Mouse (Mus musculus) MEL (cell line): Measurements from ENCODE around the gene Cyb5r1. TPM values are rescaled to one million over a fixed set of nuclear protein-coding genes. Genes with fewer than 3 reads are reported as not detected.

ENCODE experiments used
- DNase-seq: peaks from one replicate; pipeline ENCODE4 v3.0.0; 2011; ENCODE audit warnings: low read depth, low spot score
- H3K27ac ChIP-seq: 2 replicates; pipeline ENCODE4 v1.5.1; 2012; ENCODE audit warnings: low read depth, mild to moderate bottlenecking, control low read depth, low read length, moderate library complexity; ENCODE audit not compliant: control insufficient read depth
- H3K27me3 ChIP-seq, 2 experiments: fragments of 150-350 bp in 1 of 2; sonication (generic) in 1 of 2; 2 replicates each; pipeline ENCODE4 v1.6.1; 2012; ENCODE audit warnings: low read length in 2 of 2, mild to moderate bottlenecking in 2 of 2, improper control_type of control experiment in 1 of 2, moderate library complexity in 1 of 2; ENCODE audit not compliant: insufficient read depth in 2 of 2, control insufficient read depth in 1 of 2
- H3K36me3 ChIP-seq, 2 experiments: 2 replicates each; pipeline ENCODE4 v1.6.1; 2012 to 2014; ENCODE audit warnings: low read length in 2 of 2, improper control_type of control experiment in 1 of 2, inconsistent platforms in 1 of 2, mild to moderate bottlenecking in 1 of 2; ENCODE audit not compliant: insufficient read depth in 2 of 2, control insufficient read depth in 1 of 2
- H3K4me1 ChIP-seq, 2 experiments: fragments of 150-350 bp in 1 of 2; sonication (generic) in 1 of 2; 2 replicates each; pipeline ENCODE4 v1.6.1; 2012; ENCODE audit warnings: low read length in 2 of 2, improper control_type of control experiment in 1 of 2, mild to moderate bottlenecking in 1 of 2; ENCODE audit not compliant: insufficient read depth in 2 of 2, control insufficient read depth in 1 of 2
- H3K4me3 ChIP-seq, 2 experiments: fragments of 150-350 bp in 1 of 2; sonication (generic) in 1 of 2; 2 replicates each; pipeline ENCODE4 v1.5.1; 2012; ENCODE audit warnings: low read depth in 2 of 2, low read length in 2 of 2, mild to moderate bottlenecking in 2 of 2, moderate library complexity in 2 of 2, control low read depth in 1 of 2, improper control_type of control experiment in 1 of 2; ENCODE audit not compliant: control insufficient read depth in 1 of 2, insufficient read depth in 1 of 2
- H3K79me2 ChIP-seq: 2 replicates; pipeline ENCODE4 v1.6.1; 2012; ENCODE audit warnings: mild to moderate bottlenecking, low read length, moderate library complexity; ENCODE audit not compliant: control insufficient read depth, poor library complexity, insufficient read depth
- H3K9ac ChIP-seq: 2 replicates; pipeline ENCODE4 v1.6.1; 2012; ENCODE audit warnings: low read depth, mild to moderate bottlenecking, control low read depth, low read length, moderate library complexity; ENCODE audit not compliant: control insufficient read depth, poor library complexity, severe bottlenecking
- H3K9me3 ChIP-seq: fragments of 150-350 bp; sonication (generic); replicated peaks from 2 replicates; pipeline ENCODE4 v1.6.1; 2012; ENCODE audit warnings: mild to moderate bottlenecking, low read length, improper control_type of control experiment, moderate library complexity; ENCODE audit not compliant: insufficient read depth
- BHLHE40 ChIP-seq: IDR thresholded peaks from 2 replicates; pipeline ENCODE4 v1.6.1; 2012; ENCODE audit warnings: low read depth, mild to moderate bottlenecking, inconsistent platforms, low read length, improper control_type of control experiment, borderline replicate concordance
- CTCF ChIP-seq, 3 experiments: IDR thresholded peaks in 2 of 3; conservative IDR thresholded peaks in 1 of 3; 2 replicates each; pipeline ENCODE4 v1.5.1; 2011 to 2012; ENCODE audit warnings: low read length in 3 of 3, low read depth in 2 of 3, mild to moderate bottlenecking in 2 of 3, improper control_type of control experiment in 1 of 3, inconsistent platforms in 1 of 3, mixed read lengths in 1 of 3, moderate library complexity in 1 of 3; ENCODE audit not compliant: control insufficient read depth in 1 of 3, insufficient read depth in 1 of 3, poor library complexity in 1 of 3, severe bottlenecking in 1 of 3
- ELF1 ChIP-seq: IDR thresholded peaks from 2 replicates; pipeline ENCODE4 v1.6.1; 2014; ENCODE audit warnings: low read depth, mild to moderate bottlenecking, inconsistent platforms, low read length, improper control_type of control experiment, moderate library complexity
- JUND ChIP-seq: IDR thresholded peaks from 2 replicates; pipeline ENCODE4 v1.6.1; 2011; ENCODE audit warnings: low read depth, mild to moderate bottlenecking, improper control_type of control experiment, low read length
- MAFK ChIP-seq: IDR thresholded peaks from 2 replicates; pipeline ENCODE4 v1.6.1; 2011; ENCODE audit warnings: low read depth, mild to moderate bottlenecking, low read length, improper control_type of control experiment, borderline replicate concordance
- MAX ChIP-seq: IDR thresholded peaks from 2 replicates; pipeline ENCODE4 v1.6.1; 2011; ENCODE audit warnings: low read length, improper control_type of control experiment
- MAZ ChIP-seq: IDR thresholded peaks from 2 replicates; pipeline ENCODE4 v1.6.1; 2012; ENCODE audit warnings: low read depth, mild to moderate bottlenecking, inconsistent platforms, low read length, improper control_type of control experiment
- MYB ChIP-seq: IDR thresholded peaks from 2 replicates; pipeline ENCODE4 v1.6.1; 2011; ENCODE audit warnings: mild to moderate bottlenecking, low read depth, low read length, improper control_type of control experiment
- MYC ChIP-seq: IDR thresholded peaks from 2 replicates; pipeline ENCODE4 v1.6.1; 2011; ENCODE audit warnings: low read depth, mild to moderate bottlenecking, low read length, improper control_type of control experiment, moderate library complexity
- POLR2A ChIP-seq, 2 experiments: IDR thresholded peaks; 2 replicates each; pipeline ENCODE4 v1.6.1; 2011 to 2012; ENCODE audit warnings: low read length in 2 of 2, mild to moderate bottlenecking in 2 of 2, control low read depth in 1 of 2, improper control_type of control experiment in 1 of 2, low read depth in 1 of 2, moderate library complexity in 1 of 2; ENCODE audit not compliant: control insufficient read depth in 1 of 2, insufficient read depth in 1 of 2, poor library complexity in 1 of 2
- POLR2AphosphoS5 ChIP-seq: IDR thresholded peaks from 2 replicates; pipeline ENCODE4 v1.6.1; 2012; ENCODE audit warnings: low read depth, borderline replicate concordance, mild to moderate bottlenecking, inconsistent platforms, low read length, moderate library complexity, mixed read lengths
- RAD21 ChIP-seq: IDR thresholded peaks from 2 replicates; pipeline ENCODE4 v1.6.1; 2011; ENCODE audit warnings: mild to moderate bottlenecking, low read depth, low read length, improper control_type of control experiment
- RCOR1 ChIP-seq: IDR thresholded peaks from 2 replicates; pipeline ENCODE4 v1.6.1; 2012; ENCODE audit warnings: low read depth, mild to moderate bottlenecking, inconsistent platforms, low read length, improper control_type of control experiment
- SIN3A ChIP-seq: IDR thresholded peaks from 2 replicates; pipeline ENCODE4 v1.6.1; 2012; ENCODE audit warnings: low read length, improper control_type of control experiment, inconsistent platforms
- SMC3 ChIP-seq: IDR thresholded peaks from 2 replicates; pipeline ENCODE4 v1.6.1; 2011; ENCODE audit warnings: low read depth, low read length, improper control_type of control experiment
- USF1 ChIP-seq: IDR thresholded peaks from 2 replicates; pipeline ENCODE4 v1.6.1; 2014; ENCODE audit warnings: low read depth, mild to moderate bottlenecking, inconsistent platforms, low read length, improper control_type of control experiment, moderate library complexity
- ZC3H11A ChIP-seq: IDR thresholded peaks from 2 replicates; pipeline ENCODE4 v1.6.1; 2012; ENCODE audit warnings: low read depth, mild to moderate bottlenecking, inconsistent platforms, low read length, improper control_type of control experiment
- ZMIZ1 ChIP-seq: IDR thresholded peaks from 2 replicates; pipeline ENCODE4 v1.6.1; 2012; ENCODE audit warnings: low read depth, mild to moderate bottlenecking, inconsistent platforms, low read length, improper control_type of control experiment, moderate library complexity
- polyA plus RNA-seq, 2 experiments: library from polyadenylated mRNA; stranded (reverse) in 1 of 2; unstranded in 1 of 2; fragments of >175 nt in 1 of 2; fragments of >200 nt in 1 of 2; gene quantifications; 2 replicates each; pipeline versions ENCODE4 v1.2.1 to v1.2.4; 2012; ENCODE audit warnings: low replicate concordance in 2 of 2, low read depth in 1 of 2; ENCODE audit not compliant: insufficient read length in 2 of 2, insufficient read depth in 1 of 2, missing spikeins in 1 of 2
- total RNA-seq: library from RNA; depleted of rRNA; stranded (reverse); fragments of 300-350 nt; gene quantifications from 2 replicates; pipeline ENCODE4 v1.2.3, GENCODE M21; 2012

Gene Cyb5r1
- total and polyA plus RNA-seq, 3 experiments = 18.8 to 94.8 TPM; not detected in 1

DNA sequence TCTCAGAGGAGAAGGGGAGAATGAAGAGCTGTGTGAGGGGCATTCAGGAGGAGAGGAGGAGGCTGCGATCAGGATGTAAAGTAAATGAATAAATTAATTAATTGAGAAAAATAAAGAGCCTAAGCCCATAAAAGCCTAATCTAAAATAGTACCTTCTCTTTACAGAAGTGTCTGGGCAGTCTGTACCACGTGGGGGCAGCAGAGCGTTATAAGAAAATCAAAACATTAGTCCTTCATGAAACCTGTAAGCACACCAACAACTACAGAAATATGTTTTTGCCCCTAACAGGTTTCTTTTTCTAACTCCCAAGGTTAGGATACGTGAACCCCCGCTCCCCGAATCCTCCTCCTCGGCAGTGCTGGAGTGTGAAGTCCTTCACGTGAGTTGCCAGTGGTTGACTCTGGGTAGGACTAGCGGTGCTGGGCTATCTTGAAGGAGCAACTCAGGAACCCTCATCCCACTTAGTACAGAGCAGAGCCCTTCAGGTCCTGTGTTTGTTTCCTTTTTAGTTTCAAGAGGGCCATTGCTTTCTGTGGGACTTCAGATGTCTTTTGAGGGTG is 36.5 kb upstream of the Cyb5r1 start:
- H3K9me3 ChIP-seq = no peaks in the 10 kb centered on the region
- H3K9ac ChIP-seq = no peak overlapping the region
- no peaks in the 10 kb centered on the region; a peak in 1 of 4 replicates for H3K27me3 ChIP-seq
- no peaks in the 10 kb centered on the region for H3K79me2 ChIP-seq
- H3K27ac ChIP-seq = no peak overlapping the region
- H3K4me1 ChIP-seq = no peaks in the 10 kb centered on the region
- TF ChIP-seq RAD21 (peak; percentile 86), JUND (no peak), SMC3 (peak; percentile 76), USF1 (peak; percentile 55; the same call in 1 of the 2 replicates), SIN3A (peak; percentile 26; the same call in 1 of the 2 replicates), MYC (0 out of 2 replicates have a peak, but pooled peaks have one; percentile 42), ZC3H11A (peak; percentile 80), MAX (peak; percentile 48; the same call in 1 of the 2 replicates), CTCF (IDR thresholded peaks at IDR 0.05 in 2 of 3, conservative IDR thresholded peaks at IDR 0.05 in 1 of 3; ENCODE audit: control insufficient read depth in 1 of 3, insufficient read depth in 1 of 3, low read depth in 2 of 3, low read length in 3 of 3, poor library complexity in 1 of 3, severe bottlenecking in 1 of 3) (peak; percentile 23 to 82 (median 60); a peak in 5 of 6 replicates), MAFK (no peak), ZMIZ1 (no peak)
- no peaks in the 10 kb centered on the region for H3K36me3 ChIP-seq
- DNase-seq = peak; percentile 75
- no peak overlapping the region for H3K4me3 ChIP-seq

DNA sequence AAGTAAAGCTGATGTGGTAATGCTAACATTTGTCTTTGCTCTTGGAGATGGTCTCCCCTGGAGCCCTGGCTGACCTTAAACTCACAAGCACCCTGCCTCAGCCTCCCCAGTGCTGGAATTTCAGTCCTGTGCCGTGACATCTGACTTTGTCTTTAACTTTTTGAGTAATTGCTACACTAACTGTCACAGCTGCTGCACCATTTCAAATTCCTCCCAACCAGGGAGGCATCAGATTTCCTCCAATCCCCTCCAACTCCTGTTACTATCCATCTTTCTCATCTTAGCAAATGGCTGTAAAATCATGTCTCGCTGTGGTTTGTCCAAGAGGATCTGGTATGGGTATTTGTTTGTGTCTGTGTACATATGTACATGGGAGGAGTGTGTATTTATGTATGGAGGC is 31.2 kb upstream of the Cyb5r1 start:
- Histone ChIP-seq H3K27me3 (peaks cover 3 to 7% of the 10 kb centered on the region in 2 experiments), H3K9me3 (no peaks in the 10 kb centered on the region), H3K4me3 (no peak overlapping the region), H3K27ac (no peak overlapping the region), H3K36me3 (no peaks in the 10 kb centered on the region), H3K79me2 (no peaks in the 10 kb centered on the region), H3K9ac (no peak overlapping the region), H3K4me1 (no peaks in the 10 kb centered on the region)
- DNase-seq = no peak
- TF ChIP-seq ZC3H11A = no peak
- TF ChIP-seq RCOR1 = no peak
- TF ChIP-seq MAZ = no peak
- no peak for TF ChIP-seq POLR2AphosphoS5
- TF ChIP-seq POLR2A (IDR thresholded peaks at IDR 0.05; ENCODE audit: control insufficient read depth in 1 of 2, insufficient read depth in 1 of 2, low read depth in 1 of 2, low read length in 2 of 2, poor library complexity in 1 of 2) = no peak
- no peak for TF ChIP-seq BHLHE40
- no peak for TF ChIP-seq ELF1
- no peak for TF ChIP-seq MYB
